Mouse (Mus musculus) midbrain, embryonic 16.5 days (tissue): ENCODE results near the gene Blmh. TPM values are rescaled to one million over a fixed set of nuclear protein-coding genes. Genes with fewer than 3 reads are reported as not detected.

ENCODE experiments used
- ATAC-seq: fragments of 200-750 bp; cut with Nextera tagmentation; 2 replicates; pipeline ENCODE4 v1.8.0; 2017; ENCODE audit warnings: moderate TSS enrichment
- H3K27ac ChIP-seq: fragments of 300-500 bp; sonication (generic); 2 replicates; pipeline ENCODE4 v1.5.1; 2014; ENCODE audit warnings: mild to moderate bottlenecking, low read length, mixed read lengths
- H3K27me3 ChIP-seq: fragments of 300-500 bp; sonication (generic); 2 replicates; pipeline ENCODE4 v1.6.1; 2014; ENCODE audit warnings: low read depth, low read length, mixed read lengths; ENCODE audit not compliant: control insufficient read depth, insufficient read depth
- H3K36me3 ChIP-seq: fragments of 300-500 bp; sonication (generic); 2 replicates; pipeline ENCODE4 v1.6.1; 2014; ENCODE audit warnings: mild to moderate bottlenecking, low read length, moderate library complexity, mixed read lengths; ENCODE audit not compliant: control insufficient read depth, insufficient read depth
- H3K4me1 ChIP-seq: fragments of 300-500 bp; sonication (generic); 2 replicates; pipeline ENCODE4 v1.6.1; 2014; ENCODE audit warnings: mild to moderate bottlenecking, low read length, mixed read lengths; ENCODE audit not compliant: control insufficient read depth, insufficient read depth
- H3K4me2 ChIP-seq: fragments of 300-500 bp; sonication (generic); 2 replicates; pipeline ENCODE4 v1.6.1; 2014; ENCODE audit warnings: mild to moderate bottlenecking, low read length, mixed read lengths
- H3K4me3 ChIP-seq: fragments of 300-500 bp; sonication (generic); 2 replicates; pipeline ENCODE4 v1.5.1; 2014; ENCODE audit warnings: low read depth, mild to moderate bottlenecking, low read length, moderate library complexity, mixed read lengths
- H3K9ac ChIP-seq: fragments of 300-500 bp; sonication (generic); 2 replicates; pipeline ENCODE4 v1.6.1; 2014; ENCODE audit warnings: low read depth, low read length, mixed read lengths
- H3K9me3 ChIP-seq: fragments of 300-500 bp; sonication (generic); replicated peaks from 2 replicates; pipeline ENCODE4 v1.6.1; 2014; ENCODE audit warnings: mild to moderate bottlenecking, low read length, mixed read lengths; ENCODE audit not compliant: control insufficient read depth, poor library complexity, severe bottlenecking
- WGBS: fragments of 180-500 bp; shearing (Covaris S2); extraction: QIAGEN DNeasy Blood & Tissue Kit; methylation state at CpG from one replicate; pipeline ENCODE4 v1.1.7; 2014; 5-methylcytosine and 5-hydroxymethylcytosine counted together
- polyA plus RNA-seq: library from polyadenylated mRNA; unstranded; fragments of >200 nt; fragmentation: Nextera tagmentation; extraction: Ambion mirVana; gene quantifications from 2 replicates; pipeline ENCODE4 v1.2.1, GENCODE M21; 2015

Gene Blmh
- polyA plus RNA-seq, 1 experiment from 2014 or later = 139 TPM

- 73% methylated on average over 6 of the region's 6 CpGs for WGBS
- no peak for ATAC-seq
These were observed 28.2 kb upstream of the Blmh start for GRCm38 (mm10) chr11:76896360-76896759.

GRCm38 (mm10) chr11:76897126-76897525 lies 27.5 kb upstream of the Blmh start:
- no peaks in the 10 kb centered on the region for H3K36me3 ChIP-seq
- H3K27me3 ChIP-seq = no peaks in the 10 kb centered on the region
- ATAC-seq = no peak
- no peaks in the 10 kb centered on the region for H3K4me1 ChIP-seq
- H3K9ac ChIP-seq = no peak overlapping the region
- no peaks in the 10 kb centered on the region for H3K9me3 ChIP-seq
- 92% methylated on average over 1 of the region's 1 CpGs for WGBS
- no peak overlapping the region for H3K4me2 ChIP-seq
- H3K4me3 ChIP-seq = no peak overlapping the region
- H3K27ac ChIP-seq = no peak overlapping the region

More at GRCm38 (mm10) chr11:76896360-76896759, 28.2 kb upstream of the Blmh start:
- no peak overlapping the region for H3K9ac ChIP-seq
- no peak overlapping the region for H3K27ac ChIP-seq
- H3K9me3 ChIP-seq = no peaks in the 10 kb centered on the region
- no peak overlapping the region for H3K4me2 ChIP-seq
- no peaks in the 10 kb centered on the region for H3K36me3 ChIP-seq
- no peaks in the 10 kb centered on the region for H3K4me1 ChIP-seq
- H3K4me3 ChIP-seq = no peak overlapping the region
- no peaks in the 10 kb centered on the region for H3K27me3 ChIP-seq

GRCm38 (mm10) chr11:76897871-76898270 lies 26.7 kb upstream of the Blmh start:
- Histone ChIP-seq H3K4me3 (no peak overlapping the region), H3K9me3 (no peaks in the 10 kb centered on the region), H3K4me2 (no peak overlapping the region), H3K27ac (no peak overlapping the region), H3K36me3 (no peaks in the 10 kb centered on the region), H3K9ac (no peak overlapping the region), H3K4me1 (no peaks in the 10 kb centered on the region), H3K27me3 (no peaks in the 10 kb centered on the region)
- no peak for ATAC-seq
- 55% methylated on average over 3 of the region's 3 CpGs for WGBS

GRCm38 (mm10) chr11:76898751-76899150 lies 25.9 kb upstream of the Blmh start:
- Histone ChIP-seq H3K4me1 (no peaks in the 10 kb centered on the region), H3K9me3 (no peaks in the 10 kb centered on the region), H3K36me3 (no peaks in the 10 kb centered on the region), H3K4me2 (no peak overlapping the region), H3K27me3 (no peaks in the 10 kb centered on the region), H3K9ac (no peak overlapping the region), H3K27ac (no peak overlapping the region), H3K4me3 (no peak overlapping the region)
- no peak for ATAC-seq
- WGBS = 94% methylated on average over 3 of the region's 3 CpGs

GRCm38 (mm10) chr11:76899758-76900738 lies 24.6 kb upstream of the Blmh start:
- Histone ChIP-seq H3K9ac (no peak overlapping the region), H3K4me3 (no peak overlapping the region), H3K36me3 (no peaks in the 10 kb centered on the region), H3K27me3 (no peaks in the 10 kb centered on the region), H3K4me2 (no peak overlapping the region), H3K4me1 (no peaks in the 10 kb centered on the region), H3K27ac (no peak overlapping the region), H3K9me3 (no peaks in the 10 kb centered on the region)
- no peak for ATAC-seq
- WGBS = 74% methylated on average over 5 of the region's 5 CpGs

- H3K9me3 ChIP-seq = no peaks in the 10 kb centered on the region
- no peak within 1 kb of the TSS for H3K27ac ChIP-seq
- no peaks in the 10 kb centered on the region for H3K4me1 ChIP-seq
- H3K27me3 ChIP-seq = no peaks in the 10 kb centered on the region
- 73% methylated on average over 7 of the region's 7 CpGs for WGBS
- H3K4me3 ChIP-seq = no peak within 1 kb of the TSS
- no peaks in the 10 kb centered on the region for H3K36me3 ChIP-seq
- no peak within 1 kb of the TSS for H3K9ac ChIP-seq
- H3K4me2 ChIP-seq = no peak within 1 kb of the TSS
- ATAC-seq = no peak
These were observed 22.8 kb upstream of the Blmh start, which contains the start of gene Tmigd1 for GRCm38 (mm10) chr11:76901579-76902361. Tmigd1 (plus strand) TSS chr11:76902159.

DNA sequence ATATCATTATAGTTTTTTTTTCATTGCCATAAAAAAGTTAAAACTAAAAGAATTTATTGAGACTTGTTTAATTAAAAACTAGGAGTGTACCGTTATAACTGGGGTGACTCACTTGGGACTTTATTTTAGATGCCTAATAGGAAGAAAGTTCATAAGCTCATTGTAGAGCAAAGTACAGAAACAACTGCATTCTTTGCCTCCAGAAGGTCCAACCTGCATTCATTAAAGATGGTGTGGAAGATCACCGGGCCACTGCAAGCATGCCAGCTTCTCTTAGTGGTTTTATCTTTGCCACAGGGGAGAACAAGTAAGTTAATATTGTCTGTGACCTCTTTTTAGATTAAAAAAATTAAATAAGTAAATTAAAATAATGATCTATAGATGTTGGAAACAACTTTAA lies 20.3 kb upstream of the Blmh start:
- ATAC-seq = no peak

DNA sequence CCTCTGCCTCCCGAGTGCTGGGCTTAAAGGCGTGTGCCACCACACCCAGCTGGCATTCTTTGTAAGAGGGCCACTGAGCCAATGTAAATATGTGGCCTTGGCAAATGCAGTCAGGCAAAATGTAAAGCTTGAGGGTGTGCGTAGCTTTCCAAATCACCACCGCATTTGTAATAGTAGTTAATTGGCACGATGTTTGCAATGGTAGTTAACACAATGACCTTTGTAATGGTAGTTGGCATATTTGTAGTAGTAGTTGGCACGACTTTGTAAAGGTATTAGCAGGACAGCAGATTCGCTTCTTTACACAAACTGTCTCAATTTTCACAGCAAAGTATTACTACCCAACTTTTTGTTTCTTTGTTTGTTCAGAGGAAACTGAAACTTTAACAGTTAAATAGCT lies 16.0 kb upstream of the Blmh start:
- 89% methylated on average over 7 of the region's 7 CpGs for WGBS
- no peaks in the 10 kb centered on the region for H3K36me3 ChIP-seq
- H3K4me2 ChIP-seq = no peak overlapping the region
- H3K9me3 ChIP-seq = no peaks in the 10 kb centered on the region
- H3K4me1 ChIP-seq = no peaks in the 10 kb centered on the region
- no peaks in the 10 kb centered on the region for H3K27me3 ChIP-seq
- ATAC-seq = no peak
- H3K27ac ChIP-seq = no peak overlapping the region
- no peak overlapping the region for H3K4me3 ChIP-seq
- H3K9ac ChIP-seq = no peak overlapping the region

More for the DNA sequence above, 20.3 kb upstream of the Blmh start:
- Histone ChIP-seq H3K4me1 (no peaks in the 10 kb centered on the region), H3K27ac (no peak overlapping the region), H3K9ac (no peak overlapping the region), H3K4me3 (no peak overlapping the region), H3K9me3 (no peaks in the 10 kb centered on the region), H3K4me2 (no peak overlapping the region), H3K36me3 (no peaks in the 10 kb centered on the region), H3K27me3 (no peaks in the 10 kb centered on the region)
- 85% methylated on average over 2 of the region's 2 CpGs for WGBS
